Mouse (Mus musculus): ENCODE data around the gene Spdya. TPM values are rescaled to one million over a fixed set of nuclear protein-coding genes. Genes with fewer than 3 reads are reported as not detected.

The Spdya gene
- polyA plus RNA-seq, 1 experiment from 2014 or later: 1.2 TPM

DNA sequence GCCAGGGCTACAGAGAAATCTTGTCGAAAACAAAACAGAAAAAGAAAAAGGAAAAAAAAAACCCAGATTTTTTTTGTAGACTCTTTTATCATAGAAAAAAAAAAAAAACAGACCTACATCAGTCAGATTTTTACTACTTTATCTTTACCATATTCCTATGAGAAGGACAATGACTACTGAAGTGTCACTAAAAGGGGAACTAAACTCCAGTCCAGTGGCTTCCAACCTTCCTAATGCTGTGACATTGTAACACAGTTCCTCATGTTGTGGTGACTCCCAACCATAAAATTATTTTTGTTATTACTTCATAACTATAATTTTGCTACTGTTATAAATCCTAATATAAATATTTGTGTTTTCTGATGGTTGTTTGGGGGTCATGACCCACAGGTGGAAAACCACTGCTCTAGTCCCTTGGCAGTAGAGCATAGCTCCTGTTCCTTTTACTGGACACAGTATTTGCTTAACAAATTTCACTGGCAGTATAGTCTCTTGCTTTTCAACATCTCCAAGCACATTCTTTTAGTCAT lies 27.4 kb downstream of the Spdya start:
- Histone ChIP-seq H3K27me3 (no peaks in the 10 kb centered on the region), H3K27ac (no peak overlapping the region), H3K9me3 (replicated peaks) (no peaks in the 10 kb centered on the region), H3K36me3 (no peaks in the 10 kb centered on the region), H3K4me2 (no peak overlapping the region), H3K4me1 (no peaks in the 10 kb centered on the region), H3K4me3 (replicated peaks) (no peak overlapping the region), H3K9ac (no peak overlapping the region)
- ATAC-seq (replicated peaks; ENCODE audit: low FRiP score): no peak
- WGBS: 85% methylated on average over 1 of the region's 1 CpGs

- Histone ChIP-seq H3K27me3 (peaks cover 3% of the 10 kb centered on the region; the same call in 1 of the 2 replicates), H3K4me1 (peaks cover 26% of the 10 kb centered on the region), H3K27ac (peak overlapping the region; percentile 85), H3K9ac (peak overlapping the region; percentile 62), H3K36me3 (no peaks in the 10 kb centered on the region), H3K9me3 (replicated peaks) (no peaks in the 10 kb centered on the region), H3K4me2 (peak overlapping the region; percentile 91), H3K4me3 (replicated peaks) (peak overlapping the region; percentile 77)
- peak; percentile 80 for ATAC-seq (replicated peaks; ENCODE audit: low FRiP score)
- under 1% methylated on average over 48 of the region's 48 CpGs for WGBS
These were observed 46.2 kb downstream of the Spdya start for GRCm38 (mm10) chr17:71597881-71598658.

- 6% methylated on average over 42 of the region's 42 CpGs for WGBS
- Histone ChIP-seq H3K36me3 (no peaks in the 10 kb centered on the region), H3K27me3 (peaks cover 3% of the 10 kb centered on the region; the same call in 1 of the 2 replicates), H3K4me3 (replicated peaks) (peak overlapping the region; percentile 77), H3K4me1 (peaks cover 26% of the 10 kb centered on the region), H3K9ac (peak overlapping the region; percentile 62), H3K9me3 (replicated peaks) (no peaks in the 10 kb centered on the region), H3K27ac (peak overlapping the region; percentile 85), H3K4me2 (peak overlapping the region; percentile 91)
- peak; percentile 96 for ATAC-seq (replicated peaks; ENCODE audit: low FRiP score)
These were observed 47.0 kb downstream of the Spdya start for GRCm38 (mm10) chr17:71598659-71599554.

- peak; percentile 99 for ATAC-seq (replicated peaks; ENCODE audit: low FRiP score)
- Histone ChIP-seq H3K36me3 (peaks cover 13% of the 10 kb centered on the region), H3K9ac (peak within 1 kb of the TSS; percentile 95), H3K4me3 (replicated peaks) (peak within 1 kb of the TSS; percentile 100), H3K4me2 (peak within 1 kb of the TSS; percentile 70), H3K27ac (peak within 1 kb of the TSS; percentile 75), H3K4me1 (peaks cover 20% of the 10 kb centered on the region), H3K27me3 (no peaks in the 10 kb centered on the region), H3K9me3 (replicated peaks) (no peaks in the 10 kb centered on the region)
- 5% methylated on average over 40 of the region's 40 CpGs for WGBS
These were observed 63.9 kb downstream of the Spdya start, which contains the start of gene Wdr43 for GRCm38 (mm10) chr17:71615638-71616318. Gene Wdr43 (plus strand): TSS chr17:71615895.

DNA sequence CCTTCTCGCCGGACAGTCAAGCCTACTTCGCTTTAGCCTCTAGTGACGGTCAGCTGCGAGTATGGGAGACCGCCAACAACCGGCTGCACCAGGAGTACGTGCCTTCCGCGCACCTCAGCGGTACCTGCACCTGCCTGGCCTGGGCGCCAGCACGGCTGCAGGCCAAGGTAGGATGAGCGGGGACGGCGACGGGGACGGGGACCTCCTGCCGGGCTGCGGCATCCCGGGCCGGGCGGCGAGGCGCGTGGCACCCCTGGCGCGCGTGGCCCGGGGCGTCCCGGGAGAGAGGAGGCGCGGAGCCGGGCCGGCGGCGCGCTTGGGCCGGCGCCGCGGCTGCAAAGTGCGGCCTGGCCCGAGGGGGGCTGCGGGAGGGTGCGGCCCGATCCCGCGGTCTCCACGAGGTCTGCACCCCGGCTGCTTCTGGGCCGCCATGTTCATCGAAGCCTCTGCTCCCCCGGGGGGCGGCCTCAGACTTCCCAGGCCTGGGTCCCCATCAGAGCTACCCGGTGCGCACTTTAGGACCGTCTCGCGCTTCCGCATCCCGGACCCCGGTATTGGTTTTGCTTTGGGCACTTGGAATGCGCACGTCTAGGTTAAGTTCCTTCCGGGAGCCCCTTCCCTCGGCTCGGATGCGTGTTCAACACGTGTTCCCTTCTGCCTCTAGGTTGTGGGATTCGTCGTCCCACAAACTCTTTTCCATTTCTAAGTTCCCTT lies 64.6 kb downstream of the Spdya start:
- Histone ChIP-seq H3K9me3 (replicated peaks) (no peaks in the 10 kb centered on the region), H3K4me2 (peak overlapping the region; percentile 70), H3K9ac (peak overlapping the region; percentile 95), H3K4me1 (peaks cover 20% of the 10 kb centered on the region), H3K4me3 (replicated peaks) (peak overlapping the region; percentile 100), H3K27ac (peak overlapping the region; percentile 75), H3K36me3 (peaks cover 13% of the 10 kb centered on the region), H3K27me3 (no peaks in the 10 kb centered on the region)
- 1% methylated on average over 72 of the region's 73 CpGs for WGBS
- ATAC-seq (replicated peaks; ENCODE audit: low FRiP score): peak; percentile 85

DNA sequence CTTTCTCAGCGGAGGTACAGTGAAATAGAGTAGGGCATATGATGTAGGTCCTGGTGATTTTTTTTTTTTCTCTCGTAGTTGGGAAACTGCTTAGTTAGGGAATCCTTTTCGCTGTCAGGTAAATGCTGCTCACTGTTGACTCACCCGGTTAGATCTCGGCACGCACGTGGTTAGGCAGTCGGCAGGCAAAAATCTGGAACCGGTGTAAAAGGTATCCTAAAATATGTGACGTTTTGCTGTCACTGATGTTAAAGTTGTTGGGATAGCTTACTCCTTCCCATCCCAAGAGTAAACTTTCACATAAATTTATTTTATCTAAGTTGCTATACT lies 65.1 kb downstream of the Spdya start:
- H3K36me3 ChIP-seq: peaks cover 13% of the 10 kb centered on the region
- H3K27me3 ChIP-seq: no peaks in the 10 kb centered on the region
- 0 out of 2 replicates have a peak overlapping the region, but pooled peaks have one; percentile 75 for H3K27ac ChIP-seq
- peak overlapping the region; percentile 95 for H3K9ac ChIP-seq
- H3K9me3 ChIP-seq (replicated peaks): no peaks in the 10 kb centered on the region
- H3K4me1 ChIP-seq: peaks cover 20% of the 10 kb centered on the region
- ATAC-seq (replicated peaks; ENCODE audit: low FRiP score): no peak
- peak overlapping the region; percentile 100 for H3K4me3 ChIP-seq (replicated peaks)
- WGBS: under 1% methylated on average over 10 of the region's 10 CpGs
- peak overlapping the region; percentile 70 for H3K4me2 ChIP-seq

- 48% methylated on average over 4 of the region's 4 CpGs for WGBS
- Histone ChIP-seq H3K9me3 (replicated peaks) (no peaks in the 10 kb centered on the region), H3K4me2 (peak overlapping the region; percentile 70), H3K27me3 (no peaks in the 10 kb centered on the region), H3K27ac (no peak overlapping the region), H3K4me3 (replicated peaks) (peak overlapping the region; percentile 100), H3K9ac (peak overlapping the region; percentile 95; the same call in 1 of the 2 replicates), H3K36me3 (peaks cover 13% of the 10 kb centered on the region), H3K4me1 (peaks cover 20% of the 10 kb centered on the region)
- no peak for ATAC-seq (replicated peaks; ENCODE audit: low FRiP score)
These were observed 66.1 kb downstream of the Spdya start for GRCm38 (mm10) chr17:71617974-71618373.

GRCm38 (mm10) chr17:71631806-71632205 lies 79.9 kb downstream of the Spdya start:
- Histone ChIP-seq H3K4me2 (no peak overlapping the region), H3K36me3 (peaks cover 90% of the 10 kb centered on the region), H3K4me3 (replicated peaks) (no peak overlapping the region), H3K4me1 (no peaks in the 10 kb centered on the region), H3K9ac (no peak overlapping the region), H3K27ac (no peak overlapping the region), H3K9me3 (replicated peaks) (no peaks in the 10 kb centered on the region), H3K27me3 (no peaks in the 10 kb centered on the region)
- WGBS: 61% methylated on average over 10 of the region's 10 CpGs
- ATAC-seq (replicated peaks; ENCODE audit: low FRiP score): no peak

DNA sequence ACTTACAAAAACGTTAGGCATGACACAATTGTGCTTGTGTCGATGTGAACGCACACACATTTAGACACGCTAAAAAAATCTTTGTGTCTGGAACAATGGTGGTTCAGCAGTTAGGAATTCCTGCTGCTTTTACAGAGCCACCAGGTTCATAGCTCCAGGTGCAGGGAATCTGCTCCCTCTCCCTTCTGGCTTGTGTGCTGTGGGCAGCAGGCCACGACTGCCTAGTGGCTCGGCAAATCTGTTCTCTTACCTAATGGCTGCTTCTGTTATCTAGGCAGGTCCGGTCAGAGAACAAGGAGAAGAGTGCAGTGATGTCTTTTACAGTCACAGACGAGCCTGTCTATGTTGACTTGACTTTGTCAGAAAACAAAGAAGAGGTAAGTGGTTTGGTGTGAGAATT lies 81.5 kb downstream of the Spdya start:
- WGBS: 85% methylated on average over 8 of the region's 8 CpGs
- Histone ChIP-seq H3K4me3 (replicated peaks) (no peak overlapping the region), H3K9me3 (replicated peaks) (no peaks in the 10 kb centered on the region), H3K4me2 (no peak overlapping the region), H3K4me1 (no peaks in the 10 kb centered on the region), H3K9ac (no peak overlapping the region), H3K27ac (no peak overlapping the region), H3K27me3 (no peaks in the 10 kb centered on the region), H3K36me3 (peaks cover 90% of the 10 kb centered on the region)
- no peak for ATAC-seq (replicated peaks; ENCODE audit: low FRiP score)

DNA sequence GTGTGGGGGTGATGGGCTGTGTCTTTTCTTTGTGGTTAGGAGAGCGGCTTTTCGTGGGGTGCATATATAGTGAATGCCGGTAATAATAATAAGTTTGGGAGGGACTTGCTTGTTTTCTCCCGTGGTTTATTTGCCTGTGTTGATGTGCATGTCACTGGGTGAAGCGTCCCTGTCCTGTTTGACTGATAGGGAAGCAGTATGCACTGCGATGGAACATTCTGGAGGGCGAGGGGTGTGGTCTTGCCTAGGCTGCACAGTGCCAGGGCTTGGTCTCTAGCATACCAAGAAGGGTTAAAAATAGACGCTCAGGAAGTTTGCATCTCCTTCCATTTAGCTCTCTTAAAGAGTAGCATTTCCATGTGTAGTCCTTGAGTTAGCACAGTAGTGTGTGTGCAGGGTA lies 84.9 kb downstream of the Spdya start:
- H3K4me2 ChIP-seq: no peak overlapping the region
- no peaks in the 10 kb centered on the region for H3K9me3 ChIP-seq (replicated peaks)
- H3K27ac ChIP-seq: no peak overlapping the region
- no peaks in the 10 kb centered on the region for H3K4me1 ChIP-seq
- no peak overlapping the region for H3K9ac ChIP-seq
- H3K4me3 ChIP-seq (replicated peaks): no peak overlapping the region
- 93% methylated on average over 8 of the region's 8 CpGs for WGBS
- H3K36me3 ChIP-seq: peaks cover 95% of the 10 kb centered on the region
- no peaks in the 10 kb centered on the region for H3K27me3 ChIP-seq
- ATAC-seq (replicated peaks; ENCODE audit: low FRiP score): no peak

GRCm38 (mm10) chr17:71637750-71638265 lies 85.9 kb downstream of the Spdya start:
- H3K27ac ChIP-seq: no peak overlapping the region
- H3K4me3 ChIP-seq (replicated peaks): no peak overlapping the region
- H3K36me3 ChIP-seq: peaks cover 98% of the 10 kb centered on the region
- no peaks in the 10 kb centered on the region for H3K4me1 ChIP-seq
- H3K9ac ChIP-seq: no peak overlapping the region
- no peak for ATAC-seq (replicated peaks; ENCODE audit: low FRiP score)
- H3K27me3 ChIP-seq: no peaks in the 10 kb centered on the region
- WGBS: 85% methylated on average over 4 of the region's 4 CpGs
- H3K4me2 ChIP-seq: no peak overlapping the region
- no peaks in the 10 kb centered on the region for H3K9me3 ChIP-seq (replicated peaks)

Measured in kidney, embryonic 15.5 days (tissue).